Mouse (Mus musculus) embryo, embryonic 9.5 days (tissue): ENCODE data around the gene Atp8b3.

ENCODE experiments used
- DNase-seq: peaks from one replicate; pipeline ENCODE4 v3.0.0-alpha.2; 2017; ENCODE audit errors: extremely low spot score

Atp8b3 gene

GRCm38 (mm10) chr10:80519287-80519686, 19.6 kb downstream of the Atp8b3 start:
- no peak for DNase-seq

GRCm38 (mm10) chr10:80513739-80514138, 25.2 kb downstream of the Atp8b3 start:
- DNase-seq: no peak

GRCm38 (mm10) chr10:80510273-80510660, 28.7 kb downstream of the Atp8b3 start:
- no peak for DNase-seq

GRCm38 (mm10) chr10:80509412-80510272, 29.3 kb downstream of the Atp8b3 start:
- DNase-seq: peak; percentile 77

- DNase-seq: peak; percentile 77
Observed at GRCm38 (mm10) chr10:80506222-80506621, 32.7 kb downstream of the Atp8b3 start.

- no peak for DNase-seq
Observed at GRCm38 (mm10) chr10:80504724-80505123, 34.2 kb downstream of the Atp8b3 start.

- DNase-seq: peak; percentile 23
Observed at GRCm38 (mm10) chr10:80503599-80504220, 35.2 kb downstream of the Atp8b3 start.

GRCm38 (mm10) chr10:80502819-80503314, 36.1 kb downstream of the Atp8b3 start:
- DNase-seq: peak; percentile 34

GRCm38 (mm10) chr10:80502291-80502690, 36.6 kb downstream of the Atp8b3 start:
- DNase-seq: no peak

- no peak for DNase-seq
Observed at GRCm38 (mm10) chr10:80496421-80496820, 42.5 kb downstream of the Atp8b3 start.

- no peak for DNase-seq
Observed at GRCm38 (mm10) chr10:80495901-80496300, 43.0 kb downstream of the Atp8b3 start.

- no peak for DNase-seq
Observed at GRCm38 (mm10) chr10:80494732-80495131, 44.2 kb downstream of the Atp8b3 start, which contains the start of gene Onecut3. Onecut3 (plus strand) TSS chr10:80494835.

- DNase-seq: no peak
Observed at GRCm38 (mm10) chr10:80490051-80490450, 48.9 kb downstream of the Atp8b3 start.

GRCm38 (mm10) chr10:80486862-80487379, 52.0 kb downstream of the Atp8b3 start:
- DNase-seq: no peak

- no peak for DNase-seq
Observed at GRCm38 (mm10) chr10:80481002-80481401, 57.9 kb downstream of the Atp8b3 start.

- DNase-seq: no peak
Observed at GRCm38 (mm10) chr10:80478531-80478930, 60.4 kb downstream of the Atp8b3 start.

GRCm38 (mm10) chr10:80475290-80475959, 63.5 kb downstream of the Atp8b3 start:
- peak; percentile 94 for DNase-seq
